Mouse (Mus musculus) layer of hippocampus, adult 8-10 months (tissue): ENCODE measurements around the gene Kif1b. TPM values are rescaled to one million over a fixed set of nuclear protein-coding genes. Genes with fewer than 3 reads are reported as not detected.

ENCODE experiments used
- DNase-seq, 2 experiments: peaks; one replicate each; pipeline ENCODE4 v3.0.0; 2022; ENCODE audit warnings: low spot score in 2 of 2
- total RNA-seq, 4 experiments: library from RNA; stranded (reverse); gene quantifications; 2 replicates each; pipeline ENCODE4 v1.2.4; 2022

Kif1b gene
- total RNA-seq, 4 experiments from 2014 or later = 401 to 453 (median 422) TPM

DNA sequence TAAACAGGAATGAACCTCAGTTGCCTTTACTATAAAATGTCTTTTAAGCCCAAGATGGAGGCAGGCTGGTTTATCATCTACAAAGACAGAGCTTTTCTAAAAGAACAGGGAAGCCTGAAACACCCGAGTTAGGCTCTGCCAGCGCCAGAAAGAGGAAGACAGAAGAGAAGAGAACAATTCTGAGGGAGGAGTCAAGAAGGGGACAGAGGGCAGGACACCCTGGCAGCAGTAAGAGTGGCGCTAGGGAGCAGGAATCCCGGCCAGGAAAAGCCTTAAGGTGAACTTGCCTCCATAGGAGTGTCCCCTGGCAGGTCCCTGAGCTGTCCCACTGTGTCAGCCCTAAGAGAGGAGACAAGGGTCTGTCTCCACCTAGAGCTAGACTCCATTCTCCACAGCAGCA is 163.9 kb downstream of the Kif1b start:
- no peak for DNase-seq

DNA sequence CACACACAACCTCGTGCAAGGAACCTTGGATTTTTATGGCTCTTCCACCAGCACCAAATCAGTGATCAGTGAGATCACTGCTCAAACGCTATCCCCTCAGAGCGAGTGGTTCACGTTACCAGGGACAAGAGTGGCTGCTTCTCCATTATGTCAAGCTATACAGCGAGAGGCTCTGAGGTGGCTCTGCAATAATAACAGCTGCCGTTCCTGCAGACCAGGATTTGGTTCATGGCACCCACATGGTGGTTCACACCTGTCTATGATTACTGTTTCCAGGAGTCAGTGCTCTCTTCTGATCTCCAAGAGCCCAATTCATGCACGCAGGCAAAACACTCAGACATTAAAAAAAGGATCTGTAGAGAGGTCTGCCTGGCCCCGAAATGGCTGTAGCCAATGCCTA is 169.0 kb downstream of the Kif1b start:
- no peak for DNase-seq

DNA sequence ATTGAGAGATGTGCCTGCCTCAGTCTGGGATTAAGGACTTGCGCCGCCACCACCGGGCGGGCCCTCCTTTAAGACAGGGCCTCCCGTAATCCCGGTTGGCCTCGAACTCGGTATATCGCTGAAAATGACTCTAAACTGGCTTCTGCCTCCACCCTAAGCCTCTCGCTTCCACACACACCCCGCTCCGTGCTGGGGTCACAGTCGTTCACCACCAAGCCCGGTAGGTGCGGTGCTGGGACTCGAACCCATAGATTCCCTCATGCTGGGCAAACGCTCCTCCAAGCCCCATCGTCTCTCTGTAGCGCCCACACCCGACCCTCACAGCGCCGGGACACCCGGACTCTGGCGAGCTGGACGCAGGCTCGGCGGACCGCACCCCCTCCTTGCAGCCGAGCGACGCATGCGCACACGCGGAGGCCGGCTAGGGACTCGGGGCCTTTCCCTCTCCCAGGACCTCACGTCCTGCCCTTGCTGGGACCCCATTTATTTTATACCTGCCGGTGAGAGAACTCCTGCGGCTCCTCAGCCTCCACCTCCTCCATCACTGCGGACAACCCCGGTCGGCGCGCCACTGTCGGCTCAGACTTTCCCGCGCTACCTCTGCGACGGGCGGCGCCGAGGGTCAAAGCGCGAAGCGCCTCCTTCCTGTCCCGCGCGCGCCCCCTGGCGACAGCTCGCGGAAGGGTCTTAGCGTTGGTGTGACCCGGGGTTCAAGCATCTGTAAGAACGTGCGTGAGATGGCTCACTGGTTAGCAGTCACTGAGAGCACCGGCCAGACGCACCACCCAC is 170.3 kb downstream of the Kif1b start, which contains the start of gene Cenps:
Gene Cenps, minus strand, starts transcription at position 648 of the 789 bp plus-strand sequence.
- peak; percentile 75 to 87 for DNase-seq

DNA sequence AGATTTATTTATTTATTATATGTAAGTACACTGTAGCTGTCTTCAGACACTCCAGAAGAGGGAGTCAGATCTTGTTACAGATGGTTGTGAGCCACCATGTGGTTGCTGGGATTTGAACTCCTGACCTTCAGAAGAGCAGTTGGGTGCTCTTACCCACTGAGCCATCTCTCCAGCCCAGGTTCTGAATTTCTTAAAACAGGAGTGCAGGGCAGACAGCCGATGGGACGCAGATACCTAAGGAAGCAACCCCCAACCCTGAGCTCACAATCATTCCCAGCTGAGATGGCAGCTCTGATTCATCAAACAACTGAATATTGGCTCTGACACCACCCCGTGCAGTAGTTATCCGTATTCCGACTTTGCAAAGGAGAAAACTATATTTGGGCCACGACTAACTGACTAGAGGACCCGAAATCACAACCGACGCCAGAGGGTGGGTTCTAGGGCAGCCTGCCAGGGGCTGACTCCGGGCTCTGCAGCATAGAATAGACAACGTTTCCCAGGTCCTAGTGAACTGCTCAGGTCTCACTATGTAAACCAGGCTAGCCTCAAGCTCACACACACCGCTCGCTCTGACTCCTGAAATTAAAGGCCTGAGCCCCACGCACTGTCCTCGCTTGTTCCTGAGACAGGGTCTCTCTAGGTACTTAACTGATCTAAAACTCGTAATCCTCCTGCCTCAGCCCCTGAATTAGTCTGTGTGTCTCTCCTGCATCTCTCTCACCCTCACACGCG is 171.2 kb downstream of the Kif1b start:
- DNase-seq = no peak

DNA sequence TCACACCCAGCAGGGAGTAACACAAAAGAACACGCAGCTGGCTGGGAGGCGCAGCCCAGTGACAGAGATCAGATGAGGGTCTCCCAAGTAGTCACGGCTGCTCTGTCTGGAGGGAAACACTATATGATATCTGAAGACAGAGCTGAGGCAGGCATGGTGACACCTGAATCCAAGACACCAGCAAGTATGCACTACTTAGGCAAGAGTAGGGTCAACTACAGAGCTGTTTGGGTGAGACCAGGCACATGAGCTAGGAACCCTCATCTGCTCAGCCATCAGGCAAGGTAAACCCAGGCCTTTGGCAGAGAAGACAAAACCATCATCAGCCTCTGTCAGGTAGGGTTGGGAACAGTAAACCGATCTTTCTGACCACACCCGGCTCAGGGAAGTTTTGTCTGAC is 174.1 kb downstream of the Kif1b start:
- no peak for DNase-seq

DNA sequence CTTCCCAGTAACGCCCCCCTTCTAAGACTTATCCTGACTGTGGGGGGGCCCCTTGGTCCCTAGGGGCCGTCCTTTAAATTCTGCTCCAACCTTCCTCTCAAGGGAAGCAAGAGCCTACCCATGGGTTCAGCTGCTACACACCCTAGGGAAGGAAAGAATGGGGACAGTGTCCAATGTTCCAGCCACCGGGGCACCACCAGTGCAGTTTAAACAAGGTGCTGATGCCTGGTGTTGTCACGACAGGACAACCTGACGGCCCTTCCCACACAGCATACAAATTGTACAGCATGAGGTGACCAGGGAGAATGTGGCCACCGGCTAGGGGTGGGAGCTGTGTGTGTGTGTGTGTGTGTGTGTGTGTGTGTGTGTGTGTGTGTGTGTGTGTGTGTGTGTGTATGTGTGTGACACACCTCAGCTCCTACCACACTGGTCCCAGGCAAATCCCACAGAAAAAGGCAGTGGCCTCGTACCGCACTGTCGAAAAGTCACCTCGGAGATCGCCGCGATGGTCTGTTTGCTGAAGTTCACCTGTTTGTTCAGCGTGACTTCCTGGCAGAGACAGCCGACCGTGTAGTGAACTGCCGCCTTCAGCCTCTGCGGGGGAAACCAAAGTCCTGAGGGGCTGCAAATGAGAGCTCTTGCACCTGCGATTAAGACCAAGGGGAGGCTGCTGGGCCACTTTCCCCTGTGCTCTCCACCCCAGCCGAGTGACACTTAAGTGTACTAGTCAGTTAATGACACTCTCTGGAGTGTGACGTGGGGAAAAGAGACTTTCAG is 175.5 kb downstream of the Kif1b start:
- no peak for DNase-seq

DNA sequence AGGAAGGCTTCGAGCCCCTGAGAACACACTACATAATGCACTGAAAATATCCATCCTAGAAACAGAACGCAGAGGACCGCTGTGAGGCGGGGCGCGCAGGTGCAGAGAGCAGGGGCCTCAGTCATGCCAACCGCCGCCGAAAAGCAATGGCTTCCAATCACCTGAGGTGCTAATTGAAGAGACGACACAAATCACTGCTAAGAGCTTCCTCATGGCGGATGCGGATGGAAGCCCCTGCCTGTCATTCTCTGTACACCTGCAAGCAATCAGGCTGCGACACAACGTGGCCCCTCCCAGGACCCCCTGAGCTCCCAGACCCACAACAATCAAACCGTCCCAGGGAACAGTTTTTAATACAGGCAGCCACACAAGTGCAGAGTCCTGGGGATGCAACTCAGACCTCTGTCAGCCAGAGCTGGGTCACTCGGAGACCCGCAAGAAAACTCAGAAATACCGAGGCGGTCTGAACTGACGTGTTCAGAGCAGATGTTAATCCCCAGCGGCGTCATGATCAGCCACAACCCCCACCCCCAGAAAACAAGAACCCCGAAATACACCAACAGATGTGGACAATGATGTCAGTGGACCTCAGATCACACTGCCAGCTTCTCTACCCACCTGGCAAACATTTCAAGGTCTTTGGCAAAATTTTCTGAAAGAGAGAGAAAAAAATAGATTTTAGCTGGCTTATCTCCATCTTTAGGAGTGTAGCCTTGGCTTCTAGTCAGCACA is 176.3 kb downstream of the Kif1b start:
- no peak for DNase-seq

DNA sequence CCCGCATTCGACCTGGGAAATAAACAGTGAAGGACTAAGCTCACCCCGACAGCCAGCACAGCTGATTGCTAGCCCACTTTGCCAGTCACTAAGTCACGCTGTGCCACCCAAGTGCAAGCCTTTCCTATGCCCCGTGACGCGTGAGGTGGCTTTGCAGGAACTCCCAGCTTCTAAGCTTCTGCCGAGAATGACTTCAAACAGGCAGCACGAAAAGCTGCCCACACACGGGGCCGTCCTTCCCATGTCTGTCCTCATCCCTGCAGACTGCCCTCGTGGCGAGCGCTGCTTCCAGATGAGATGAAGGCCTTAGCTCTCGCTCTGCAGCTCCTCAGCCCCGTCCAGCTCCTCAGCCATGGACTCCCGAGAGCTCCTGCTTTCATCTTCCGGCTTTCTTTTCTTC is 179.0 kb downstream of the Kif1b start:
- no peak for DNase-seq

DNA sequence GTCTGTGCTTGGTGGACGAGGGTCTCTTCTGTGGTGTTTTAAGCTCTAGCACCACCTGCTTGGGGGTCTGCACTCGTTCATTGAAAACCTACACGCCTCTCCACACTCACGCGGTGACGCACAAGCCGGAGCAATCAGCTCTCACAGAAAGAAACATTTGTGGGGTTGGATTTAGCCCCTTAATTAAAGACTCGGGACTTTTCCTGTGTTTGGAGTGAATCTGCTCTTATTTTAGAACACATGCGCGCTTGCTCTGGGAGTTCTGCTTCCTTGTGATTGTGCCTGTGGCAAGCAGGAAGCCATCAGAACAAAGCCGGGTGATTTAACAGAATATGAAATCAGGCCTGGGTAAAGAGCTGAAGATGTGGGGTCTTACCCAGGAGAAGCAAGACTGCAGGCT is 180.8 kb downstream of the Kif1b start, which contains the start of gene Cort:
Gene Cort, minus strand, starts transcription at position 101 of the 400 bp plus-strand sequence.
- no peak for DNase-seq

Other genes starting within 250 kb of the Kif1b start
- 10 to 100 TPM; 44.2 to 48.7 (median 46.2) TPM for gene Pex14, start 207.8 kb downstream of the Kif1b start, total RNA-seq
- gene Dffa, start 203.5 kb downstream of the Kif1b start, total RNA-seq = 10 to 100 TPM; 52.4 to 57.7 (median 54.2) TPM
- 10 to 100 TPM in 2 of 4 experiments, 1 to 10 TPM in 2; 8.6 to 11.8 (median 10.3) TPM for gene Cort, start 180.9 kb downstream of the Kif1b start, total RNA-seq
- gene Cenps, start 170.1 kb downstream of the Kif1b start, total RNA-seq = 10 to 100 TPM; 24.7 to 33.6 (median 29.6) TPM
- 10 to 100 TPM; 33.0 to 46.5 (median 40.5) TPM for gene Pgd, start 140.9 kb downstream of the Kif1b start, total RNA-seq
- gene Ube4b, start 119.1 kb upstream of the Kif1b start, total RNA-seq = 100 to 1,000 TPM in 2 of 4 experiments, 10 to 100 TPM in 2; 91.3 to 108 (median 97.6) TPM
- gene Rbp7, start 147.3 kb upstream of the Kif1b start, total RNA-seq = not detected
- not detected for gene Tmem274, start 169.7 kb upstream of the Kif1b start, total RNA-seq
- 1 to 10 TPM; 6.0 to 9.0 (median 7.0) TPM for gene Nmnat1, start 177.5 kb upstream of the Kif1b start, total RNA-seq
- gene Lzic, start 177.5 kb upstream of the Kif1b start, total RNA-seq = 10 to 100 TPM; 16.4 to 18.2 (median 16.9) TPM
- gene Ctnnbip1, start 210.5 kb upstream of the Kif1b start, total RNA-seq = 10 to 100 TPM; 28.1 to 40.7 (median 32.0) TPM